Mouse (Mus musculus): Measurements from ENCODE around the gene Slc6a5. TPM values are rescaled to one million over a fixed set of nuclear protein-coding genes. Genes with fewer than 3 reads are reported as not detected.
A peak's percentile ranks its signal among the peaks of the same experiment; 100 is the strongest.

The Slc6a5 gene
- polyA plus RNA-seq, 1 experiment from 2014 or later: not detected

- Histone ChIP-seq H3K9me3 (ENCODE audit: control insufficient read depth, low read length) (no peaks in the 10 kb centered on the region), H3K27ac (ENCODE audit: low read depth, low read length) (no peak overlapping the region), H3K27me3 (ENCODE audit: control insufficient read depth, insufficient read depth, low read length) (no peaks in the 10 kb centered on the region), H3K4me3 (ENCODE audit: low read length) (no peak overlapping the region), H3K36me3 (ENCODE audit: control insufficient read depth, insufficient read depth, low read length) (no peaks in the 10 kb centered on the region), H3K9ac (ENCODE audit: low read depth, low read length) (no peak overlapping the region), H3K4me1 (ENCODE audit: control insufficient read depth, insufficient read depth, low read length) (no peaks in the 10 kb centered on the region), H3K4me2 (replicated peaks; ENCODE audit: low read depth, low read length) (no peak overlapping the region)
- ATAC-seq (ENCODE audit: low FRiP score, low TSS enrichment): no peak
- 57% methylated on average over 4 of the region's 4 CpGs for WGBS
Observed at GRCm38 (mm10) chr7:49953546-49954181, 43.7 kb downstream of the Slc6a5 start.

GRCm38 (mm10) chr7:49954834-49955233 is 44.9 kb downstream of the Slc6a5 start:
- 21% methylated on average over 7 of the region's 7 CpGs for WGBS
- H3K9me3 ChIP-seq (ENCODE audit: control insufficient read depth, low read length): no peaks in the 10 kb centered on the region
- no peak overlapping the region for H3K9ac ChIP-seq (ENCODE audit: low read depth, low read length)

GRCm38 (mm10) chr7:49957142-49957541 is 47.2 kb downstream of the Slc6a5 start:
- H3K27ac ChIP-seq (ENCODE audit: low read depth, low read length): no peak overlapping the region
- H3K4me3 ChIP-seq (ENCODE audit: low read length): no peak overlapping the region
- no peak overlapping the region for H3K9ac ChIP-seq (ENCODE audit: low read depth, low read length)
- H3K9me3 ChIP-seq (ENCODE audit: control insufficient read depth, low read length): no peaks in the 10 kb centered on the region
- H3K4me1 ChIP-seq (ENCODE audit: control insufficient read depth, insufficient read depth, low read length): no peaks in the 10 kb centered on the region
- peak; percentile 56; the same call in 1 of the 2 replicates for ATAC-seq (ENCODE audit: low FRiP score, low TSS enrichment)
- H3K4me2 ChIP-seq (replicated peaks; ENCODE audit: low read depth, low read length): no peak overlapping the region
- H3K27me3 ChIP-seq (ENCODE audit: control insufficient read depth, insufficient read depth, low read length): no peaks in the 10 kb centered on the region
- WGBS: 19% methylated on average over 3 of the region's 3 CpGs
- H3K36me3 ChIP-seq (ENCODE audit: control insufficient read depth, insufficient read depth, low read length): no peaks in the 10 kb centered on the region

More at GRCm38 (mm10) chr7:49954834-49955233, 44.9 kb downstream of the Slc6a5 start:
- Histone ChIP-seq H3K4me3 (ENCODE audit: low read length) (no peak overlapping the region), H3K27ac (ENCODE audit: low read depth, low read length) (no peak overlapping the region), H3K36me3 (ENCODE audit: control insufficient read depth, insufficient read depth, low read length) (no peaks in the 10 kb centered on the region), H3K4me1 (ENCODE audit: control insufficient read depth, insufficient read depth, low read length) (no peaks in the 10 kb centered on the region), H3K4me2 (replicated peaks; ENCODE audit: low read depth, low read length) (no peak overlapping the region), H3K27me3 (ENCODE audit: control insufficient read depth, insufficient read depth, low read length) (no peaks in the 10 kb centered on the region)
- no peak for ATAC-seq (ENCODE audit: low FRiP score, low TSS enrichment)

- no peaks in the 10 kb centered on the region for H3K9me3 ChIP-seq (ENCODE audit: control insufficient read depth, low read length)
- 90% methylated on average over 2 of the region's 2 CpGs for WGBS
- no peaks in the 10 kb centered on the region for H3K36me3 ChIP-seq (ENCODE audit: control insufficient read depth, insufficient read depth, low read length)
- no peak overlapping the region for H3K4me3 ChIP-seq (ENCODE audit: low read length)
- no peak overlapping the region for H3K27ac ChIP-seq (ENCODE audit: low read depth, low read length)
- no peak overlapping the region for H3K4me2 ChIP-seq (replicated peaks; ENCODE audit: low read depth, low read length)
- no peak overlapping the region for H3K9ac ChIP-seq (ENCODE audit: low read depth, low read length)
- no peaks in the 10 kb centered on the region for H3K4me1 ChIP-seq (ENCODE audit: control insufficient read depth, insufficient read depth, low read length)
- no peaks in the 10 kb centered on the region for H3K27me3 ChIP-seq (ENCODE audit: control insufficient read depth, insufficient read depth, low read length)
- ATAC-seq (ENCODE audit: low FRiP score, low TSS enrichment): no peak
Observed at GRCm38 (mm10) chr7:49963764-49964163, 53.8 kb downstream of the Slc6a5 start.

GRCm38 (mm10) chr7:49969516-49969915 is 59.6 kb downstream of the Slc6a5 start:
- H3K9ac ChIP-seq (ENCODE audit: low read depth, low read length): no peak overlapping the region
- no peak overlapping the region for H3K4me3 ChIP-seq (ENCODE audit: low read length)
- H3K4me2 ChIP-seq (replicated peaks; ENCODE audit: low read depth, low read length): no peak overlapping the region
- H3K9me3 ChIP-seq (ENCODE audit: control insufficient read depth, low read length): no peaks in the 10 kb centered on the region
- peaks cover under 1% of the 10 kb centered on the region for H3K27me3 ChIP-seq (ENCODE audit: control insufficient read depth, insufficient read depth, low read length)
- ATAC-seq (ENCODE audit: low FRiP score, low TSS enrichment): no peak
- 53% methylated on average over 4 of the region's 4 CpGs for WGBS
- peaks cover under 1% of the 10 kb centered on the region; the same call in 1 of the 2 replicates for H3K4me1 ChIP-seq (ENCODE audit: control insufficient read depth, insufficient read depth, low read length)
- no peaks in the 10 kb centered on the region for H3K36me3 ChIP-seq (ENCODE audit: control insufficient read depth, insufficient read depth, low read length)
- no peak overlapping the region for H3K27ac ChIP-seq (ENCODE audit: low read depth, low read length)

- WGBS: under 1% methylated on average over 49 of the region's 52 CpGs
- peak within 1 kb of the TSS; percentile 60 for H3K4me3 ChIP-seq (ENCODE audit: low read length)
- no peak within 1 kb of the TSS for H3K27ac ChIP-seq (ENCODE audit: low read depth, low read length)
- peak; percentile 70 for ATAC-seq (ENCODE audit: low FRiP score, low TSS enrichment)
- no peaks in the 10 kb centered on the region for H3K9me3 ChIP-seq (ENCODE audit: control insufficient read depth, low read length)
- peaks cover 10% of the 10 kb centered on the region for H3K4me1 ChIP-seq (ENCODE audit: control insufficient read depth, insufficient read depth, low read length)
- H3K9ac ChIP-seq (ENCODE audit: low read depth, low read length): peak within 1 kb of the TSS; percentile 53
- H3K36me3 ChIP-seq (ENCODE audit: control insufficient read depth, insufficient read depth, low read length): no peaks in the 10 kb centered on the region
- peaks cover 24% of the 10 kb centered on the region for H3K27me3 ChIP-seq (ENCODE audit: control insufficient read depth, insufficient read depth, low read length)
- peak within 1 kb of the TSS; percentile 96 for H3K4me2 ChIP-seq (replicated peaks; ENCODE audit: low read depth, low read length)
Observed at GRCm38 (mm10) chr7:49974841-49975440, 65.0 kb downstream of the Slc6a5 start, which contains the start of gene Nell1. Gene Nell1, plus strand, starts transcription at chr7:49974864.

GRCm38 (mm10) chr7:49975441-49976121 is 65.6 kb downstream of the Slc6a5 start:
- H3K4me1 ChIP-seq (ENCODE audit: control insufficient read depth, insufficient read depth, low read length): peaks cover 10% of the 10 kb centered on the region
- ATAC-seq (ENCODE audit: low FRiP score, low TSS enrichment): peak; percentile 55; the same call in 1 of the 2 replicates

GRCm38 (mm10) chr7:49981511-49982227 is 71.7 kb downstream of the Slc6a5 start:
- H3K4me3 ChIP-seq (ENCODE audit: low read length): no peak overlapping the region
- ATAC-seq (ENCODE audit: low FRiP score, low TSS enrichment): no peak
- H3K36me3 ChIP-seq (ENCODE audit: control insufficient read depth, insufficient read depth, low read length): no peaks in the 10 kb centered on the region
- H3K27me3 ChIP-seq (ENCODE audit: control insufficient read depth, insufficient read depth, low read length): peaks cover 2% of the 10 kb centered on the region; the same call in 1 of the 2 replicates
- no peak overlapping the region for H3K9ac ChIP-seq (ENCODE audit: low read depth, low read length)
- H3K4me2 ChIP-seq (replicated peaks; ENCODE audit: low read depth, low read length): no peak overlapping the region
- no peak overlapping the region for H3K27ac ChIP-seq (ENCODE audit: low read depth, low read length)
- no peaks in the 10 kb centered on the region; the same call in 1 of the 2 replicates for H3K4me1 ChIP-seq (ENCODE audit: control insufficient read depth, insufficient read depth, low read length)
- 35% methylated on average over 9 of the region's 9 CpGs for WGBS
- H3K9me3 ChIP-seq (ENCODE audit: control insufficient read depth, low read length): no peaks in the 10 kb centered on the region

More at GRCm38 (mm10) chr7:49975441-49976121, 65.6 kb downstream of the Slc6a5 start:
- no peaks in the 10 kb centered on the region for H3K9me3 ChIP-seq (ENCODE audit: control insufficient read depth, low read length)
- peaks cover 24% of the 10 kb centered on the region for H3K27me3 ChIP-seq (ENCODE audit: control insufficient read depth, insufficient read depth, low read length)
- peak overlapping the region; percentile 60 for H3K4me3 ChIP-seq (ENCODE audit: low read length)
- no peak overlapping the region for H3K27ac ChIP-seq (ENCODE audit: low read depth, low read length)
- under 1% methylated on average over 37 of the region's 40 CpGs for WGBS
- peak overlapping the region; percentile 53 for H3K9ac ChIP-seq (ENCODE audit: low read depth, low read length)
- no peaks in the 10 kb centered on the region for H3K36me3 ChIP-seq (ENCODE audit: control insufficient read depth, insufficient read depth, low read length)
- peak overlapping the region; percentile 96 for H3K4me2 ChIP-seq (replicated peaks; ENCODE audit: low read depth, low read length)
